Mouse (Mus musculus): Measurements from ENCODE around the gene Ccl17.

Ccl17 gene

GRCm38 (mm10) chr8:94810153-94810552 lies at the start of gene Ccl17:
TSS of gene Ccl17 (plus strand) at chr8:94810453.
- in situ Hi-C loops (cut with MboI, MseI): loop anchor here in 1 of 2 experiments (25.0 kb wide), 1 partner anchor 1477 kb away; no protein-coding TSS in a partner anchor

GRCm38 (mm10) chr8:94767035-94767434 lies 43.2 kb upstream of the Ccl17 start:
- in situ Hi-C loops (cut with MboI, MseI): no loop called here

- in situ Hi-C loops (cut with MboI, MseI): no loop called here
These were observed 39.3 kb upstream of the Ccl17 start for GRCm38 (mm10) chr8:94770945-94771344.

- in situ Hi-C loops (cut with MboI, MseI): no loop called here
These were observed 38.1 kb upstream of the Ccl17 start, which contains the start of gene Cx3cl1 for GRCm38 (mm10) chr8:94771941-94772670. TSS of gene Cx3cl1 (plus strand) at chr8:94772009.

GRCm38 (mm10) chr8:94773048-94773447 lies 37.2 kb upstream of the Ccl17 start:
- in situ Hi-C loops (cut with MboI, MseI): no loop called here

GRCm38 (mm10) chr8:94773700-94774171 lies 36.5 kb upstream of the Ccl17 start:
- in situ Hi-C loops (cut with MboI, MseI): no loop called here

GRCm38 (mm10) chr8:94774601-94775000 lies 35.7 kb upstream of the Ccl17 start:
- in situ Hi-C loops (cut with MboI, MseI): no loop called here

GRCm38 (mm10) chr8:94776346-94776745 lies 33.9 kb upstream of the Ccl17 start:
- in situ Hi-C loops (cut with MboI, MseI): no loop called here

- in situ Hi-C loops (cut with MboI, MseI): no loop called here
These were observed 32.2 kb upstream of the Ccl17 start for GRCm38 (mm10) chr8:94778036-94778435.

GRCm38 (mm10) chr8:94778473-94778872 lies 31.8 kb upstream of the Ccl17 start:
- in situ Hi-C loops (cut with MboI, MseI): no loop called here

GRCm38 (mm10) chr8:94778895-94779533 lies 31.2 kb upstream of the Ccl17 start:
- in situ Hi-C loops (cut with MboI, MseI): no loop called here

- in situ Hi-C loops (cut with MboI, MseI): no loop called here
These were observed 30.5 kb upstream of the Ccl17 start for GRCm38 (mm10) chr8:94779534-94780294.

GRCm38 (mm10) chr8:94780491-94781154 lies 29.6 kb upstream of the Ccl17 start:
- in situ Hi-C loops (cut with MboI, MseI): no loop called here

GRCm38 (mm10) chr8:94781155-94781837 lies 29.0 kb upstream of the Ccl17 start:
- in situ Hi-C loops (cut with MboI, MseI): no loop called here

- in situ Hi-C loops (cut with MboI, MseI): no loop called here
These were observed 28.4 kb upstream of the Ccl17 start for GRCm38 (mm10) chr8:94781838-94782235.

GRCm38 (mm10) chr8:94783890-94784289 lies 26.4 kb upstream of the Ccl17 start:
- in situ Hi-C loops (cut with MboI, MseI): no loop called here

- in situ Hi-C loops (cut with MboI, MseI): no loop called here
These were observed 24.8 kb upstream of the Ccl17 start for GRCm38 (mm10) chr8:94785247-94785985.

GRCm38 (mm10) chr8:94785995-94786595 lies 24.2 kb upstream of the Ccl17 start:
- in situ Hi-C loops (cut with MboI, MseI): no loop called here

GRCm38 (mm10) chr8:94787524-94788501 lies 22.4 kb upstream of the Ccl17 start:
- in situ Hi-C loops (cut with MboI, MseI): no loop called here

Data from T-helper 17 cell (primary cell).